Mouse (Mus musculus) cortical plate, adult 2 months (tissue): ENCODE results near the gene Cyb5rl. TPM values are rescaled to one million over a fixed set of nuclear protein-coding genes. Genes with fewer than 3 reads are reported as not detected.

Experiments
- H3K27ac ChIP-seq: fragments of 200-500 bp; 2 replicates; pipeline ENCODE4 v1.5.1; 2012; ENCODE audit warnings: low read length, control low read depth, inconsistent platforms; ENCODE audit not compliant: insufficient read depth
- H3K4me1 ChIP-seq: fragments of 200-500 bp; 2 replicates; pipeline ENCODE4 v1.6.1; 2011; ENCODE audit warnings: low read length; ENCODE audit not compliant: control insufficient read depth, insufficient read depth
- H3K4me3 ChIP-seq: fragments of 200-500 bp; 2 replicates; pipeline ENCODE4 v1.5.1; 2011; ENCODE audit warnings: mild to moderate bottlenecking, low read length, control low read depth; ENCODE audit not compliant: insufficient read depth
- CTCF ChIP-seq: fragments of 200-500 bp; IDR thresholded peaks from 2 replicates; pipeline ENCODE4 v1.5.1; 2011; ENCODE audit warnings: mild to moderate bottlenecking, control low read depth, low read length; ENCODE audit not compliant: insufficient read depth; ENCODE audit errors: extremely low read depth
- POLR2A ChIP-seq: fragments of 200-500 bp; IDR thresholded peaks from 2 replicates; pipeline ENCODE4 v1.6.1; 2011; ENCODE audit warnings: mild to moderate bottlenecking, low read length, control low read depth; ENCODE audit not compliant: insufficient read depth; ENCODE audit errors: extremely low read depth
- polyA plus RNA-seq: library from polyadenylated mRNA; depleted of rRNA; stranded (reverse); fragments of >200 nt; gene quantifications from 2 replicates; pipeline ENCODE4 v1.2.3, GENCODE M21; 2012

Cyb5rl gene
- polyA plus RNA-seq, 1 experiment = 4.7 TPM

DNA sequence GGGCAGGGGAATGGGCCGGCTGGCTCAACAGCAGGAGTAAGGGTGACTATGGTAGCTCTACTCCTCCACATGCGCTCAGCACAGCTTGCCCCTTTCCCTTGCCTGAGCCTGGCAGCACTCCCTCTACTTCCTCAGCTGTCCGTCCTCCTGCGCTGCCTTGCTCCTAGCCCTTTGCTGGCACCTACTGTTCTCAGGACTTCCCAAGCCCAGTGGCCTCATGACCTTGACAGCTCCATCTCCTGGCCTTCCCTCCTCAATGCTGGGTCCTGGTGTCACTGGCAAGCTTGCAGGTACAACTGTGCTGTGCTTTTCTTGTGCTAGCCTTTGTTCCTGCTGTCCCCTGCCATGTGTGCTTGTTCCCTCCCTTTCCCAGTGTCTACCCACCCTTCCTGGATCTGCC lies 16.3 kb downstream of the Cyb5rl start:
- Histone ChIP-seq H3K27ac (no peak overlapping the region), H3K4me3 (no peak overlapping the region), H3K4me1 (peaks cover 2% of the 10 kb centered on the region; the same call in 1 of the 2 replicates)
- TF ChIP-seq CTCF (no peak), POLR2A (no peak)

DNA sequence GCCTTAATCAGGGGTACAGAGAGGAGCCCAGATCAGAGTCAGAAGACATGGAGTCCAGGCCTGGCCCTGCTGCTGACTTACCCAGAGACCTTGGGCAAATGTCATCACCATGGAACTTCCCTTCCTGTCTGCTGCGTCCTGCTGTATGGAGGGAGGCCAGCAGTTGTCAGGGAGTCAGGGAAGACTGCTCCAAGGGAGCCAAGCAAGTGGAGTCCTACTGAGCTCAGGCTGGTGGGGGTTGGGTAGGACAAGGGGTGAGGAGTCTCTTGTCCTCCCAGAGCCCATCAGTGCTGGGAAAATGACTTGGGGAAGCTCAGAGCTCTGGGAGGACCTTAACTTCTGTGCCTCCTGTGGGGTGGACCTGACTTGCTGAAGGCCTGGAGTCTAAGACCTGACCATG lies 17.6 kb downstream of the Cyb5rl start:
- peak overlapping the region; percentile 11; the same call in 1 of the 2 replicates for H3K27ac ChIP-seq
- TF ChIP-seq POLR2A = no peak
- no peak for TF ChIP-seq CTCF
- no peak overlapping the region for H3K4me3 ChIP-seq
- peaks cover 2% of the 10 kb centered on the region; the same call in 1 of the 2 replicates for H3K4me1 ChIP-seq

DNA sequence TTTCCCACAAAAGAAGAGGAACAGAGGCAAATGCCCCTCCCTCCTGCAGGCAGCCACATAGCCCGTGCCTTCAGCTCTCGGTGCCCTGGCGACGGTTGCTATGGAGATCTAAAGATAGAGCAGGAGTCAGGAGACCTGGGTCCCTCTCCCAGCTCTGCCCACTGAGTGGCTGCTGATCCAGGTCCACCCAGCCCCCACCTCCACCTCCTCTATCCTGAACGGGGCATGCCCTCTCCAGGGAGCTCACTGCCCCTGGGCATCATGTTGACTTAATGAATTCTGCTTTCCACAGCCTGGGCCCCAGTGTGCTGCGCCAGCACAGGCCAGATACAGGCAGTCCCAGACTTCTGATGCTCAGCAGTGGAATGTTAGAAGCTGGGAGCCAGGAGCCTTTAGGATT lies 18.1 kb downstream of the Cyb5rl start:
- H3K27ac ChIP-seq = peak overlapping the region; percentile 9; the same call in 1 of the 2 replicates
- peaks cover 2% of the 10 kb centered on the region; the same call in 1 of the 2 replicates for H3K4me1 ChIP-seq
- no peak for TF ChIP-seq CTCF
- TF ChIP-seq POLR2A = peak; percentile 58; the same call in 1 of the 2 replicates
- H3K4me3 ChIP-seq = no peak overlapping the region

DNA sequence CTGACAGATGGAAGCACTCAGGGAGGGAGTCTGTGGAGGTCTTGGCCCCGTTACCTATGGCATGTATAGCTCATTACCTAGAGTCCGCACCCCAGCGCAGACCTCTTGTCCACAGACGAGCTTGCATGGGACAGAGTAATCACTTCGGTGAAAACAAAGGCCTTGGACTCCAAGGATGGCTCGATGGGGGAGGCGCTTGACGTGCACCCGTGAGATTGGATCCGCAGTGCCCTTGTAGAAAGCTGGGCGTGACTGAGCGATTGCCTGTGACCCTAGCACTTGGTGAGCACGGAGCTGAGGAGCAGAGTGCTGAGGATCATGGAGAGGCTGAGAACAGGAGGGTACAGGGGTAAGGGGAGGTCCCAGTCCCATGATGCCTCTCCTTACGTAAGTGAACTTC lies 24.9 kb downstream of the Cyb5rl start:
- no peak for TF ChIP-seq CTCF
- TF ChIP-seq POLR2A = no peak
- no peak overlapping the region for H3K27ac ChIP-seq
- H3K4me1 ChIP-seq = no peaks in the 10 kb centered on the region
- no peak overlapping the region for H3K4me3 ChIP-seq

DNA sequence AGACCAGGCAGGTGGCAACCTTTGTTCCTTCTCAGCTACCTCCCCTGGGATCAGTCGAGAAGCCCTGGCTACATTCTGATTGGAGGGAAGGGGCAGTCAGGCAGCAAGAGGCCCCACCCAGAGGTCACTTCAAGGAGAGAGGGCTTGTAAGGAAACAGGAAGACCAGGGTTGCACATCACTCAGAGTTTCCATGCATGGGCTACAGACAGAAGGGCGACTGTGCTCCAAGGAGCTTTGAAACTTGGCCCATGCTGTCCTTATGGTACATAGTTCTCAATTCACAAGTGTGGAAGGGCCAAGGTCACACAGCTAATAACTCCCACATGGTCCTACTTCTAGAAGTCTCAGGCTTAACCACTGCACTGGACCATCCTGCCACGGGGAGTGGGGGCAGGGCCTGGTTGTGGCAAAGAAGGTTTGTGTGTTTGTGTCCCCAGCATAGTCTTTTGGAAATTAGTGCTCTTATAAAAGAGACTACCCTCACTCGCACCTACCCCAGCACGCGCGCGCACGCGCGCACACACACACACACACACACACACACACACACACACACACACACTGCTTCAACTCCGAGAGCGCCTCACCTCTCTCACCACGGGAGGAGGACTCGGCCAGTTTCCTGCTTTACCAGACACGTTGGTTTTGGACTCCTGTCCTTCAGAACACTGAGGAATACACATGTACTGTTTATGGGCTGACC lies 27.8 kb downstream of the Cyb5rl start:
- no peaks in the 10 kb centered on the region for H3K4me1 ChIP-seq
- no peak overlapping the region for H3K4me3 ChIP-seq
- TF ChIP-seq CTCF (no peak), POLR2A (no peak)
- H3K27ac ChIP-seq = no peak overlapping the region

DNA sequence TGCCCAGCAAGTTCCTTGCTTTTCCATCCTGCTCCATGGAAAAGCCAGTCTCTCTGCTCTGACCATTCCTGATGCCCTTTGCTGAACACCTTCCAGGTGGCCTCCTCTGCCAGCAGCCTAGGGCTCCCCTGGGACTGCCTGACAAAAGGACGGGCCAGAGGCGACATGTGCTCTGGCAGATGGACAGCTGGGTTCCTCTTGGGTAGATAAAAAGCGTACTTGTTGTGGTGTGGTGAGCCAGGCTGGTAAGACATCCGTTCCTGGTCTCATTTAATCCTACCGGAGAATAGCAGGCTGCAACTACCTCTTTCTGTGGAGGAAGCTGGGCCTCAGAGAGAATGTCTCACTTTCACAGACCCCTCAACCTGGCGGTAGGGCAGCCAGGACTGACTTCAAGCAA lies 29.3 kb downstream of the Cyb5rl start:
- no peaks in the 10 kb centered on the region for H3K4me1 ChIP-seq
- no peak overlapping the region for H3K4me3 ChIP-seq
- H3K27ac ChIP-seq = no peak overlapping the region
- TF ChIP-seq POLR2A (no peak), CTCF (no peak)

DNA sequence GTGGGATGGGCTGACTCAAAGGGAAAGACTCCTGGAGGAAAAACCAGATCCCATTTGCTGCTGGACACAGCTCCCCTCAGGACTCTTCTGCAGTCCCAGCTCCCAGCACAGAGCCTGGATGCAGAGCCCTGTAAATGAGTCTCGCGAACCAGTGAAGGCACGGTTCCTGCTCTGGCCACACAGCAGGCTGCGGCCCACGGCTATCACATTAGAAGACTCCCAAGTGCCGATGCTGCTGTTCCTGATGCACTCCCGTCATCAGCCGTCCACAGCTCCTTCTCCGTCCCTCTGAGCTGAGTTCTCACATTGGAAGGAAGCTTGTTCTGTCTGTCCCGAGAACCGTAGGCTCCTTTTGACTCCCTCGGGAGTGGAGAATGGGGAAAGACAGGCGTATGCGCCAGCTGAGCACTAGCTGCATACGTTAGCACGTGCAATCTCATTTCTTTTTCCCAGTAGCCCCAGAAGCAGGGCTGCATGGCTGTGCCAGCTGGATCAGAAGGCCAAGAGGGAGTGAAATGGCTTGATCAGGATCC lies 30.1 kb downstream of the Cyb5rl start, which contains the start of gene Cdcp2:
Cdcp2 (plus strand) TSS at position 51 of the 533 bp plus-strand sequence.
- TF ChIP-seq CTCF (no peak), POLR2A (no peak)
- Histone ChIP-seq H3K27ac (no peak within 1 kb of the TSS), H3K4me3 (no peak within 1 kb of the TSS), H3K4me1 (no peaks in the 10 kb centered on the region)

DNA sequence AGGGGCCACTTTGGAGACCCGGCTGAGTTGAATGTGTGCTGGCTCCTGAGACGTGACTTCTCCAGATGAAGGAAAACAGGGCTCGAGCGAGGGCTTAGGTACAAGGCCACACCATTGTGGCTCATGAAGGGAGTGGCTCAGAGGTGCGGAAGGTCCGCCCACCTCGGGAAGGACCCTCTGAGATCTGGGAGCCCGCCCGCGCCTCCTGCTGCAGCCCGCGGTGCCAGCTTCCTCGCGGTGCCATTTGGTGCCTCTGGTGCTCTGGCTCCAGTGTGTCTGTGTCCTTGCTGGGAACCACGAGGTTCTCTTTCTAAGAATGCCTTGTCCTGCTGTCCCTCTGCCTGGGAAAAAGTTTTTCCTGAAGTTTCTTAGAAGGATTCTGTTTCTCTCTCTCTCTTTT lies 31.1 kb downstream of the Cyb5rl start:
- no peak overlapping the region for H3K27ac ChIP-seq
- no peak for TF ChIP-seq POLR2A
- no peak for TF ChIP-seq CTCF

DNA sequence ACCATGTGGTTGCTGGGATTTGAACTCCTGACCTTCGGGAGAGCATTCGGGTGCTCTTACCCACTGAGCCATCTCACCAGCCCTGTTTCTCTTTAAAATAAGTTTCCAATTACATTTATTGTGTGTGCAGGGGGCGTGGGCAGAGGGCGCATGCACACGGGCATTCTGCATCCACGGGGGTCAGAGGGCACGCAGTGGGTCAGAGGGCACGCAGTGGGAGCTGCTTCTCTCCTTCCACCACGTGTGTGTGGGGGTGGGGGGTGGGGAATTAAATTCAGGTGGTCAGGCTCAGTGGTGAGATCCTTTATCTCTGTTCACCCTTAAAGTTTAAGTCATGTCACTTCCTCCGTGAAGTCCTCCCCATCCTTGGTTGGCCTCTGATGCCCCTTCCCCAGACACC lies 31.6 kb downstream of the Cyb5rl start:
- no peak overlapping the region for H3K27ac ChIP-seq
- H3K4me1 ChIP-seq = no peaks in the 10 kb centered on the region
- no peak overlapping the region for H3K4me3 ChIP-seq
- no peak for TF ChIP-seq CTCF
- no peak for TF ChIP-seq POLR2A

More for the DNA sequence above, 31.1 kb downstream of the Cyb5rl start:
- H3K4me1 ChIP-seq = no peaks in the 10 kb centered on the region
- H3K4me3 ChIP-seq = no peak overlapping the region
